Mouse (Mus musculus) forebrain, embryonic 12.5 days (tissue): ENCODE measurements around the gene Eml3. TPM values are rescaled to one million over a fixed set of nuclear protein-coding genes. Genes with fewer than 3 reads are reported as not detected.
A peak's percentile ranks its signal among the peaks of the same experiment; 100 is the strongest.

ENCODE experiments used
- ATAC-seq: fragments of 200-750 bp; cut with Nextera tagmentation; 2 replicates; pipeline ENCODE4 v1.8.0; 2017; ENCODE audit warnings: moderate TSS enrichment; ENCODE audit not compliant: low FRiP score
- H3K27ac ChIP-seq: fragments of 300-500 bp; sonication (generic); 2 replicates; pipeline ENCODE4 v1.5.1; 2016; ENCODE audit warnings: mild to moderate bottlenecking
- H3K27me3 ChIP-seq: fragments of 300-500 bp; sonication (generic); 2 replicates; pipeline ENCODE4 v1.6.1; 2016; ENCODE audit warnings: mild to moderate bottlenecking
- H3K36me3 ChIP-seq: fragments of 300-500 bp; sonication (generic); replicated peaks from 2 replicates; pipeline ENCODE4 v1.6.1; 2016; ENCODE audit warnings: mild to moderate bottlenecking
- H3K4me1 ChIP-seq: fragments of 300-500 bp; sonication (generic); 2 replicates; pipeline ENCODE4 v1.6.1; 2016
- H3K4me2 ChIP-seq: fragments of 300-500 bp; sonication (generic); 2 replicates; pipeline ENCODE4 v1.6.1; 2016; ENCODE audit warnings: mild to moderate bottlenecking, moderate library complexity
- H3K4me3 ChIP-seq: fragments of 300-500 bp; sonication (generic); replicated peaks from 2 replicates; pipeline ENCODE4 v1.5.1; 2016; ENCODE audit warnings: mild to moderate bottlenecking
- H3K9ac ChIP-seq: fragments of 300-500 bp; sonication (generic); 2 replicates; pipeline ENCODE4 v1.6.1; 2016; ENCODE audit warnings: mild to moderate bottlenecking
- H3K9me3 ChIP-seq: fragments of 300-500 bp; sonication (generic); 2 replicates; pipeline ENCODE4 v1.6.1; 2016
- WGBS: fragments of 180-500 bp; shearing (Covaris S2); methylation state at CpG from one replicate; pipeline ENCODE4 v1.1.7; 2016; 5-methylcytosine and 5-hydroxymethylcytosine counted together
- polyA plus RNA-seq: library from polyadenylated mRNA; unstranded; fragments of >200 nt; fragmentation: Nextera tagmentation; extraction: Ambion mirVana; gene quantifications from 2 replicates; pipeline ENCODE4 v1.2.1, GENCODE M21; 2016

Gene Eml3
- 13.2 and 13.8 TPM in 2 replicates for polyA plus RNA-seq

DNA sequence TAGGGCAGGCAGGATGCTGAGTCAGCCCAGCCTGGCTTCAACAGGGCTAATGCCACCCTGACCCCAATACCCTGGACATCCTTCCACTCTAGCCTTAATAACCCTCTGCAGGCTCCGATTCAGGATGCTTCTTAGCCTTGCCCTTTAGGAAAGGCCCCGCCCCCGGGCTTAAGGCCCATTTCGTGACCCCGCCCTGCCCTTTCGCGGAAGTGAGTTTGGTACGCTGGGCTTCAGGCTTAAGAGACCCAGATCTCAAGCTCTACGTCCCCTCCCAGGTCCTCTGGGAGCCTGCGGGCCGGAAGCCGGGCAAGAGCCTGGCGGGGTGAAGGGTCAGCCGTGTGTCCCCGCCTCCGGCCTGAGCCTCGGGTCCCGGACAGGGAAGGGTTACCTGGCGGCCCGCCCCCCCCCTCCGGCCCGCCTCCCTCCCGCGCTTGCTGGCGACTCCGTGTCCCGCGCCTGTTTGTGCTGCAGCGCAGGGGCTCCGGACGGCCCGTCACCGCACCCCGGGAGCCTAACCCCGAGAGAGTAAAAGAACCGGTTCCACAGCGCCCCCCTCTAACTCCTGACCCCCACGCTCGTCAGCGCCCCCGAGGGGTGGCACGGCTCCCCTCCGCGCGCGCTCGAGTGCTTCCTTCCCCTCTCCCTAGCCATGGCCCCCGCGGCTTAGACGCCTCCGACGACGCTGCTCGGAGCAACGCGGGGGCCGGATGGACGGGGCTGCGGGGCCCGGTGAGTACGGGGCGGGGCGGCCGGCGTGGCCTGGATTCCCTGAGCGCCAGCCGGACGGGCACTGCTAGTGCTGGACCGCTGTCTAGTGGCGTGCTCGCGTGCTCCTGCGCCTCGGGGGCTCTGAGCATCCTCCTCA lies at the start of gene Eml3, which contains the start of gene Rom1:
Eml3 (plus strand) TSS at position 329 of the 865 bp plus-strand sequence.
Rom1 (minus strand) TSS at position 133 of the 865 bp plus-strand sequence.
- Histone ChIP-seq H3K27ac (peak within 1 kb of the TSS; percentile 33; the same call in 1 of the 2 replicates), H3K9me3 (no peaks in the 10 kb centered on the region), H3K4me1 (peaks cover 22% of the 10 kb centered on the region), H3K9ac (peak within 1 kb of the TSS; percentile 79), H3K4me2 (peak within 1 kb of the TSS; percentile 81), H3K4me3 (peak within 1 kb of the TSS; percentile 60), H3K27me3 (peaks cover 7% of the 10 kb centered on the region; the same call in 1 of the 2 replicates), H3K36me3 (peaks cover 32% of the 10 kb centered on the region)
- ATAC-seq, result peak; percentile 76
- 1% methylated on average over 67 of the region's 74 CpGs for WGBS

DNA sequence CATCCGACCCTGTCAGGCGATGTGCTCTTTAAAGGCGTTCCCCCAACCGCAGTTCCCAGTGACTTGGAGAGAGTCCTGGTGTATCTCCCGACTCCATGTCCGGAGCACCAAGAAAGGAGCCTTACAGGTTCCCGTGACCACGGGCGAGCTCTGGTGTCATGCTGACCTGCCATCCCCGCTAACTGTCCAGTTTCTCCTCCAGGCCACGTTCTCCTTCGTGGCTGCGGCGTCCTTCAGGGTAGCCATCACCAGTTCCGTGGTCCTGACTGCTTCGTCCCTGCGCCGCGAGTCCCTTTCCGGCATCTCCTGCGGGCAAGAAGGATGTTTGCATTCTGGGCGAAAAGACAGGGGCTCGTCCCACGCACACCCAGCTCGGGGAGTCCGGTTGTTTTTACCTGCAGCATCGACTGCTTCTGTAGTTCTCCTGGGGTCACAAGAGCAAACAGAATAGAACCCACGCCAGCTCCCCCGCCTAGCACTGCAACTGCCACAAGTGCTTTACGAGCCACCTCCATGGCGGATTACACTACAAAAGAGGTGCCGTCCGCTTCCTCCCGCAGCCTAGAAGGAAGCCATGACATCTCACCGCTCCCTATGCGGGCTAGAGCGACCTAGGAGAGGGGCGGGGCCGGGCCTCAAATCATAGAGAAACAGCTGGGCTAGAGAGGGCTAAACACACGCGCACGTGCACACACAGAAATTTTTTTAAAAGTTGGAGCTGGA lies 48.9 kb upstream of the Eml3 start, which contains the start of gene Uqcc3:
Uqcc3 (minus strand) TSS at position 613 of the 723 bp plus-strand sequence.
- H3K27ac ChIP-seq, result peak within 1 kb of the TSS; percentile 80
- under 1% methylated on average over 42 of the region's 42 CpGs for WGBS

DNA sequence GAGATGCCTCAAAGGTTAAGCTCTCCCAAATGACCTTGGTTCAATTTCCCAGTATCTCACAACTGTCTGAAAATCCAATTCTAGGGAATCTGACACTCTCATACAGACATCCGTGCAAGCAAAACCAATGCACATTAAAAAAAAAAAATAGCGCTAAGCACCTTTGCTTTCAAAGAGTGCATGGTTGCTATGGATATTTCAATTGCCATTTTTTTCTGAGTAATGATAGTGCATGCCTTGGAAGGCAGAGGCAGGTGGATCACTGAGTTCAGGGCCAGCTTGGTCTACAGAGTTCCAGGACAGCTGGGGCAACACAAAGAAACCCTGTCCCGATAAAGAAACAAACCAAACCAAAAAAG lies 48.3 kb upstream of the Eml3 start:
- H3K27ac ChIP-seq, result peak overlapping the region; percentile 80; the same call in 1 of the 2 replicates
- peaks cover 12% of the 10 kb centered on the region for H3K36me3 ChIP-seq
- peak overlapping the region; percentile 84 for H3K4me2 ChIP-seq
- ATAC-seq, result no peak; the same call in 1 of the 2 replicates
- H3K4me1 ChIP-seq, result peaks cover 11% of the 10 kb centered on the region
- H3K27me3 ChIP-seq, result no peaks in the 10 kb centered on the region
- WGBS, result 24% methylated on average over 3 of the region's 3 CpGs
- peak overlapping the region; percentile 77 for H3K4me3 ChIP-seq
- H3K9me3 ChIP-seq, result no peaks in the 10 kb centered on the region
- H3K9ac ChIP-seq, result peak overlapping the region; percentile 89; the same call in 1 of the 2 replicates

More for the DNA sequence above, 48.9 kb upstream of the Eml3 start, which contains the start of gene Uqcc3:
- H3K4me1 ChIP-seq, result peaks cover 11% of the 10 kb centered on the region
- H3K4me2 ChIP-seq, result peak within 1 kb of the TSS; percentile 84
- H3K27me3 ChIP-seq, result no peaks in the 10 kb centered on the region
- H3K9me3 ChIP-seq, result no peaks in the 10 kb centered on the region
- H3K4me3 ChIP-seq, result peak within 1 kb of the TSS; percentile 77
- H3K36me3 ChIP-seq, result peaks cover 17% of the 10 kb centered on the region
- peak within 1 kb of the TSS; percentile 89 for H3K9ac ChIP-seq
- peak; percentile 97 for ATAC-seq

DNA sequence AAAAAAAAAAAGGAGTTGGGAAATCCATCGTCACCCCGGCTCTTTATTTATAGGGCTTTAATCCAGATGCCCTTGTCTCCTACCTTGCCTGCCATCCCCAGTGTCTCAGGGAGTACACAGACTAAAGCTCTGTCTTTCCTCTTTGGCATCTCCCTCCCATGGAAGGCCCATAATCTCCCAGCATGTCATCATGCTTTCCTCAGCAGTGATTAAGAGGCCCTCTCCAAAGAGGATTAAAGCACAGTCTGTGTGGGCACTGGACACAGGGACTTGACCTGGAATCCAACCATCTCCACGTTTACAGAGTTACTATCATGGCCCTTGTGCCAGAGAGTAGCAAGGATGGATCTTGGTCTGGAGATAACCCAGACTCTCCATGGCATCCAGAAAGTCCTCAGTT lies 45.7 kb upstream of the Eml3 start, which contains the start of the genes Lbhd1 and Gm49403:
Lbhd1 (plus strand) TSS at position 117 of the 400 bp plus-strand sequence.
Gm49403 (plus strand) TSS at position 315 of the 400 bp plus-strand sequence.
- Histone ChIP-seq H3K9ac (no peak within 1 kb of the TSS), H3K27ac (no peak within 1 kb of the TSS), H3K4me1 (peaks cover 21% of the 10 kb centered on the region), H3K27me3 (no peaks in the 10 kb centered on the region), H3K36me3 (no peaks in the 10 kb centered on the region), H3K9me3 (no peaks in the 10 kb centered on the region), H3K4me3 (no peak within 1 kb of the TSS), H3K4me2 (no peak within 1 kb of the TSS)
- ATAC-seq, result no peak
- 73% methylated on average over 3 of the region's 3 CpGs for WGBS

DNA sequence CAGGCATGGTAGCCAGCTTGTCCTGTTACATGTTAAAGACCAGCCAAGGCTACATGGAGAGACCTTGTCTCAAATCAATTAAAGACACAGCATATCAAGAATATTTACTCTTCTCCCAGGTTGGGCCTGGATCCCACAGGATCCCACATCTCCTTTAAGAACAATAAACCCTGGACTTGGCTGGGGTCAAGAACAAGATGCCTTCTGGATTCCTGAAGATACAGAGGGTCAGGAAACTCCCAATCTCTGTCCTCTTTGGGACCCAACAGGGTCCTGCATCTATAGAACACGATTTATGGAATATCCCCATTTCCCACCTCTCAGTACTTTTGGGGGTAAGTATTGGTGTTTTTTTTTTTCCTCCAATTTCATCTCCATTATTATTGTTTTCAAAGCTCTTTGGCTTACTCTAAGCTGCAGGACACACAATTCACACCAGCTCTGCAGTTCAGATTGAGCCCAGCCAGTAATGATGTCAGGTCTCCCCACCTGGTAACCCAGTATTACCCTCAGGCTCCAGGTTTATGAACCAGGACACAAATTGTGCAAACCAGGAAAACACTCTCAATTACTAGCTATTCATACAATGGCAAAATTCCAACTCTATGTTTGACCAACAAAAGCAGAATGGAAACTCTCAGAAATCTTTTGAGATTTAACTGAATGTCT lies 42.3 kb upstream of the Eml3 start:
- H3K4me1 ChIP-seq, result peaks cover 19% of the 10 kb centered on the region
- peak overlapping the region; percentile 87; the same call in 1 of the 2 replicates for H3K27ac ChIP-seq
- H3K9ac ChIP-seq, result peak overlapping the region; percentile 78; the same call in 1 of the 2 replicates
- no peak for ATAC-seq
- peak overlapping the region; percentile 63; the same call in 1 of the 2 replicates for H3K4me3 ChIP-seq
- 43% methylated on average over 1 of the region's 1 CpGs for WGBS
- no peaks in the 10 kb centered on the region for H3K9me3 ChIP-seq
- peak overlapping the region; percentile 74 for H3K4me2 ChIP-seq
- peaks cover 13% of the 10 kb centered on the region for H3K36me3 ChIP-seq
- no peaks in the 10 kb centered on the region for H3K27me3 ChIP-seq

DNA sequence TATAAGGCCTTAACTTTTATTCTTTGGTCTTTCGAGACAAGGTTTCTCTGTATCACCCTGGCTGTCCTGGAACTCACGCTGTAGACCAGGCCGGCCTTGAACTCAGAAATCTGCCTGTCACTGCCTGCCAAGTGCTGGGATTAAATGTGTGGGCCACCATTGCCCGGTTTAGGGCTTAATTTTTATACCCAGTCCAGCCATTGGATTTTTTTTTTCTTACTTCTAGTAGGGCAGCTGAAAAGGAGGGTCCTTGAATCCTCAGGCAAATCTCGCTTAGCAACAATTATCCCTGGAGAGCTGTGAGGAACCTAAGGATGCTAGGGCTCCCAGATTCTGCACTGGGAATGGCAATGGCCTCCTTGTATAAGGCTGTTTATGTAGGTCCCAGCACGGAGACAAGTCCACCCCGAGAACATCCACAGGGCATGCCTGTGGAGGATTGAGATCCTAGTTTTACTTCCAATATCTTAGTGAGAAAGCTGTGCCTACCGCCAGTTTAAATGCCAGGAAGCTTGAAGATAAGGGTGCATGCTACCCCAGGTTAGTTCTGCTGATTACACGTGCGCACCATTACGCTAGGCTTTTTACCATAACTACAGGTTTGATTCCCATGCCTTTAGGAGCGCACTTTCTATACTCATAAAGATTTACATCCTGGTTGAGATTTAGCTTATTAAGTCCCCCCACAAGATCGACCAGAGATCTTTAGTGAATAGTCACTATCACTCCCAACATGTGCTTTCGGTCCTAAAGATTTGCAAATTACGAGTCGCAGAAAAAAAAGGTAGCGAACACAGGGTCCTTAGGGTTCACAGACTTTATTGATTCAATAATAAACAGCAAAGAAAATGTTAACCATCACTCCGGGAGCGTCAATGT lies 41.5 kb upstream of the Eml3 start:
- peaks cover 19% of the 10 kb centered on the region for H3K4me1 ChIP-seq
- peaks cover 13% of the 10 kb centered on the region for H3K36me3 ChIP-seq
- no peaks in the 10 kb centered on the region for H3K27me3 ChIP-seq
- no peaks in the 10 kb centered on the region for H3K9me3 ChIP-seq
- peak overlapping the region; percentile 63 for H3K4me3 ChIP-seq
- WGBS, result 16% methylated on average over 19 of the region's 19 CpGs
- H3K9ac ChIP-seq, result peak overlapping the region; percentile 78
- ATAC-seq, result no peak
- H3K4me2 ChIP-seq, result peak overlapping the region; percentile 74
- H3K27ac ChIP-seq, result peak overlapping the region; percentile 87

DNA sequence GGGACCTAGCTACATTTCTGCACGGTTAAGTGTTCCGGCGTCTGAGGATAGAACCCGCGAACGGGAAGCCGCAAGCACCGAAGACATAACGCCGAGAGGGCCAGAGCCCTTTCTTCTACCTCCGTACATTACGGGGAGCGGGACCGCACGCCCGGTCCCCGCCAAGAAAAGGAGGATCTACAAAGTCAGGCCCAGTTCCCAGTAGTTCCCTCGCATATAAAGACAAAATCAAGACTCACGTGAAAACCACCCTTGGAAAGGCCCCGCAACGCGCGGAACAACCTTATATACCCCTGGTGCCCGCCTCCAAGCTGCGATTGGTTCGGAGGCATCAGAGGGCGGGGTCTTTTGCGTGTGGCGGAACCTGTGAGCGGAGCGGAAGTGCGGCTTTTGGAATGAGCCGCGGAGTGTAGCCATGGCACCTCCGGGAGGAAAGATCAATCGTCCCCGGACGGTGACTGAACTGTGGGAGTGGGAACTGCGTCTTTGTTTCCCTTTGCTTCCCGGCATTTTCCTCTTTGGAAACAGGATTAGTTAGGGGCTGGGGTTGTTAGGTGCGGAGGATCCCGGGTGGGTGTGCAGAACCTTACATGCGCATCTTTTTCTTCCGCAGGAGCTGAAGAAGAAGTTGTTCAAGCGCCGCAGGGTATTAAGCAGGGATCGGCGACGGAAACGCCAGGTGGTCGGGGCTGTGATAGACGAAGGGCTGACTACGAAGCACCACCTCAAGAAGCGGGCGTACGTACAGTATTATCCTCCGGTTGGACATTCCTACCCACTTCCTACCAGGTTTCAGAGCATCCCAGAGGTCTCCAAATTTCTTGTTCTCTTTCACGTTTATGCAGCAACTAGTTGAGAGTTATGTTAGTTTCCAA lies 40.6 kb upstream of the Eml3 start, which contains the start of the genes 1810009A15Rik and Gm49416:
1810009A15Rik (plus strand) TSS at position 343 of the 875 bp plus-strand sequence.
Gm49416 (plus strand) TSS at position 416 of the 875 bp plus-strand sequence.
- H3K27me3 ChIP-seq, result no peaks in the 10 kb centered on the region
- WGBS, result under 1% methylated on average over 58 of the region's 58 CpGs

DNA sequence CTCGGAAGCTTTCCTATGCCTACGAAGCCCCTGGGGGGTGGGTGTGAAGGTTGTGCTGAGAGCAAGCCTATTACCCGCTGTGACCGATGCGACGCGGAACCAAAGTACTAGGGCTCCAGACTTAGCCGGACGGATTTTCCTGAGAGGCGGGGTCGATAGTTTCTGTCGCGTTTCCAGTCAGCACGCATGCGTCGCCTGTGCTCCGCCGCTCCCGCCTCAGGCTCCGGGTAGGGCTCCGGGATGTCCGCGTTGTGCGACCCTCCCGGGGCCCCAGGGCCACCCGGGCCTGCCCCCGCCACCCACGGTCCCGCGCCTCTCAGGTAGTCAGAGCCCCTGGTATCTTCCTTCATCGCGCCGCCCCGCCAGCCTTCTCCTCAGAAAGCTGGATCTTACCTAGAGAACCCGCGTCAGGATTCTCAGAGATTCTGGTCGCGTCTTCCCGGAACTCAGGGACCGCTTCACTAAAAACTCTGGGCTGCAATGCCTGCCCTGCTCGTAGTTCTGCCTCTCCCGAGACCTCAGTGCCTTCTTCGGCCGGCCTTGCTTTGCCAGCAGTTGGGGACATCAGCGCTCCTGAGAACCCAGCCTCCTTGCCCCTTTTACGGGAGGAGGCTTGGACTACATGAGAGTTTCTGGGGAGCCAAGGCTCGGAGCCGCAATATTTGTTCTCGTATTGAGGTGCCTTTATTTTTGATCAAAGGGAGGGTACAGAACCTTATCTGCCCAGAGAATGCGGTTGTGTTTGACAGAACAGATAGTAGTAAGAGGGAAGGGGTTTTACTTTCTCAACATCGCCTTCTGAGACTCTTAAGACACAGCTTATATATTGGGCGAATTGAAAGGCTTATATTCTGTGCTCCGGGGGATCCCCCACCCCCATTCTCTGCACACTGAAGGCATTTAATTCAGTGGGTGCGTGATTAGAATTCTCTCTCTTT lies 36.3 kb upstream of the Eml3 start, which contains the start of gene Ints5:
Ints5 (plus strand) TSS at position 177 of the 938 bp plus-strand sequence.
- H3K9ac ChIP-seq, result peak within 1 kb of the TSS; percentile 93
- H3K9me3 ChIP-seq, result no peaks in the 10 kb centered on the region
- no peaks in the 10 kb centered on the region for H3K27me3 ChIP-seq
- peaks cover 39% of the 10 kb centered on the region for H3K36me3 ChIP-seq
- peak within 1 kb of the TSS; percentile 82 for H3K27ac ChIP-seq
- peak within 1 kb of the TSS; percentile 79 for H3K4me3 ChIP-seq
- WGBS, result 2% methylated on average over 54 of the region's 54 CpGs
- peak within 1 kb of the TSS; percentile 72 for H3K4me2 ChIP-seq
- H3K4me1 ChIP-seq, result peaks cover 38% of the 10 kb centered on the region
- ATAC-seq, result peak; percentile 63

More for the DNA sequence above, 40.6 kb upstream of the Eml3 start, which contains the start of the genes 1810009A15Rik and Gm49416:
- ATAC-seq, result peak; percentile 95
- peaks cover 24% of the 10 kb centered on the region for H3K4me1 ChIP-seq
- peak within 1 kb of the TSS; percentile 78 for H3K9ac ChIP-seq
- peak within 1 kb of the TSS; percentile 87 for H3K27ac ChIP-seq
- peaks cover 13% of the 10 kb centered on the region for H3K36me3 ChIP-seq
- H3K9me3 ChIP-seq, result no peaks in the 10 kb centered on the region
- H3K4me3 ChIP-seq, result peak within 1 kb of the TSS; percentile 63
- peak within 1 kb of the TSS; percentile 74 for H3K4me2 ChIP-seq

DNA sequence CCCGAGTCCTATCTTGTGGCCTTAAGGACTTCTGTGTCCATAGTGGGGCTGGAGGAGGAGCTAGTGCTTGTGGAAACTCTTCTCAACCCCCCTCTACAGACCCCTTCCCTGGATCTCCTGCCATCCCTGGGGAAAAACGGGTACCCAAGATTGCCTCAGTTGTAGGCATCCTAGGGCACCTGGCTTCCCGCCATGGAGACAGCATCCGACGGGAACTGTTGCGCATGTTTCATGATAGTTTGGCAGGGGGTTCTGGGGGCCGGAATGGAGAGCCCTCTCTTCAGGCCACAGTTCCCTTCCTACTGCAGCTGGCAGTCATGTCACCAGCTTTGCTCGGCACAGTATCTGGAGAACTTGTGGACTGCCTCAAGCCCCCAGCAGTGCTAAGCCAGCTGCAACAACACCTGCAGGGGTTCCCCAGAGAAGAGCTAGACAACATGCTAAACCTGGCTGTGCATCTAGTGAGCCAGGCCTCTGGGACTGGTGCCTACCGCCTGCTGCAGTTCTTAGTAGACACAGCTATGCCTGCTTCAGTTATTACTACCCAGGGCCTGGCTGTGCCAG lies 33.9 kb upstream of the Eml3 start:
- H3K4me2 ChIP-seq, result no peak overlapping the region
- H3K27me3 ChIP-seq, result no peaks in the 10 kb centered on the region
- no peak overlapping the region for H3K4me3 ChIP-seq
- H3K9ac ChIP-seq, result no peak overlapping the region
- peaks cover 36% of the 10 kb centered on the region for H3K36me3 ChIP-seq
- H3K4me1 ChIP-seq, result peaks cover 40% of the 10 kb centered on the region
- 89% methylated on average over 9 of the region's 9 CpGs for WGBS
- no peak overlapping the region for H3K27ac ChIP-seq
- H3K9me3 ChIP-seq, result no peaks in the 10 kb centered on the region
- ATAC-seq, result no peak
